Mouse (Mus musculus): ENCODE data around the gene Phactr4.

DNA sequence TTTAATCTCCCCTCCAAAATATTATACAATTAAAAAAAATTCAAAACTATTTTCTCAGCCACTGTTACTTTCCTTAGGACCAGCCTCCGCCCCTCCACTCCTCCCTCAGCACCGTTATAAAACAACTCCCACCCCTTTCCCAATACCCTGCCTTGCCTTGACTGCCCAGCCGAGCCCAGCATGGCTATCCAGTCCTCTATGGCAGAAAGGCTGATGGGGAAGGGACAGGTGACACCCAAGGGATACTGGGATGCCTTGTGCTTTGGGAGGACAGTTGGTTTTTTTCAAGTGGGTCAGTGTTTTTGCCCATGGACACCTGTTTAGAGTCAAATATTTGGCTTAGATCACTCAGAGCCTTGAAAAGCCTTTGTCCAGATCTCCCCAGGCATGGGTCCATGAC lies 90.3 kb downstream of the Phactr4 start:
- TF ChIP-seq CTCF (IDR thresholded peaks at IDR 0.05; ENCODE audit: low read depth, low read length) (no peak), POLR2A (IDR thresholded peaks at IDR 0.05; ENCODE audit: extremely low read depth, insufficient read depth, low read length) (no peak)

Data from liver, adult 2 months (tissue).